Mouse (Mus musculus) layer of hippocampus, adult 11-12 months (tissue): ENCODE measurements around the gene Ntn1.
A peak's percentile ranks its signal among the peaks of the same experiment; 100 is the strongest.

Experiments used
- DNase-seq: peaks from one replicate; pipeline ENCODE4 v3.0.0; 2022; ENCODE audit warnings: low spot score

Ntn1 gene

DNA sequence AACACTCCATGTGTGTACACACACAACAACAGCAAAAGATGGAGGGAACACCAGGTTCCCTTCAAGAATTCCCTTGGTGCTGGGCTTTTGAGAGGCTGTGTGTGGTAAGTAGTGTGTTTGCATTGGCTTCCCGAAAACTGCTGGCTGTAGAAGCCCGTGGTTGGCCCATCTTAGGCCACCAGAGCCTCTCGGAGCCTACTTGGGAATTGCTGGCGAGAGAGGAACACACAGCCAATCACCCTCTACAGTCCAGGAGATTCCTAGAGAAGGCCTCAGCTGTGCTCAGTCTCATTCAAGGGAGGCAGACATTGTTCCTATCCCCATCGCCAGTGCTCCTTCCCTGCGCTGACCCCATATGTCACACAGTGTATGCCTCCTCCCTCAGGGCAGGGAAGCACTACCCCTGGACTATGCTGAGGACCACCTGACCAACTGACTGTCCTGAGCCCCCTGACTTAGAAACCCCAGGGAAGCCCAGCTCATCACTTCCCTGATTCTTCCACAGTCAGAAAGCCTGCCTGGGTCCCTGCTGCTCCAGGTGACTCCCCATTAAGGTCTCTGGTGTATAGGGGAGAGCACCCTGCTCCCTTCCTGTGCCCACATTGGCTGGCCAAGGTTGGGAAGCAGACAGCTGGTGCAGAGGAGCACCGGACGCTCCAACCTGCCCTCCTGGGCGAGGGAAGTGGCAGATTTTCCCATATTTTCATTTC is 186.0 kb downstream of the Ntn1 start:
- no peak for DNase-seq

DNA sequence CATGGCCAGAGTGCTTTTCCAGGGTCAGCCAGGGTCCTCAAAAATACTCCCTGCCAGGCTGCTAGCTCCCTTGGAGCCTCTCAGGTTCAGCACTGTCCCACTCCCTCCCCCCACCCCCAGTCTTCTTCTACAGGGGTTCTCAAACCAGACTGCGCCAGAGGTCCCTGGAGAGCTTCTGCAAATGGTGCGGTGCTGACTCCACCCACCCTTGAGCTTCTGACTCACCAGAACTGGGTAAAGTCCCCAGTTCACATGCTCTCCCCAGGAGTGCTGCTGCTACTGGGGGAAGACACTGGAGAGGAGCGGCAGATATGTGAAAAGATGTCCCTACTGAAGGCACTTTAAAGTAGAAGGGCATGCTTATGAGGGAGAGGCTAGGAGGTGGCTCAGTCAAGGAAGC is 186.7 kb downstream of the Ntn1 start:
- DNase-seq: no peak

DNA sequence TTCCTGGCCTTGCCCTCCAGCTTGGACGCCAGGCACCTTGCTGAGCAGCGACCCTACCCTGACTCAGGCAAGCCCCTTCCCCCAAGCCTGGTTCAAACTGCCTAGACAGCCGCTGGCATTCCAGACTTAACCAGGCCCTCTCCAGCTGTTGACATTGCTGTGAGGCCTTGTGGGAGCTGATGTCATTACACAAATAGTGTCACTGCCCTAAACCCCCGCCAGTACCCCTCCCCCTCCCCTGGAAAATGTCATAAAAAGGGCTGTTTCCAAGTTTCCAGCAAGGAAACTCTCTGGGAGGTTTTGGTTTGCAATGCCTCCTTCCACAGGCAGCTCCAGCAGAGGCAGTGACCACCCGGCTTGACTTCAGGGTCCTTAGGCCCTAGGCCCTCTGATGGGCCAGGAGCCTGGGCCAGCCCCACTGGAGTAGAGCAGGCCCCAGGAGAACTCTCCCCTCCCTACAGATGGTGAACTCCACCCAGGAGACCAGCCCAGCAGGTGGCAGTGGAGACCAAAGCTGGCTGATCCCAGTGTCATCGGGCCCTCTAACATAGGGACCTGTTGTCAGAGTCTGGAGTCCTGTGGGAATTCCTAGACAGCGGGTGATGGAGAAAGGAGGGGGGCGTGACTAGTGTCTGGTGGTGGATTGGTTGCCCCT is 188.6 kb downstream of the Ntn1 start:
- peak; percentile 48 for DNase-seq

- DNase-seq: no peak
Measured at GRCm38 (mm10) chr11:68210714-68211113, 189.9 kb downstream of the Ntn1 start.

GRCm38 (mm10) chr11:68209506-68209905 is 191.1 kb downstream of the Ntn1 start:
- DNase-seq: no peak

GRCm38 (mm10) chr11:68208582-68208981 is 192.0 kb downstream of the Ntn1 start:
- no peak for DNase-seq

DNA sequence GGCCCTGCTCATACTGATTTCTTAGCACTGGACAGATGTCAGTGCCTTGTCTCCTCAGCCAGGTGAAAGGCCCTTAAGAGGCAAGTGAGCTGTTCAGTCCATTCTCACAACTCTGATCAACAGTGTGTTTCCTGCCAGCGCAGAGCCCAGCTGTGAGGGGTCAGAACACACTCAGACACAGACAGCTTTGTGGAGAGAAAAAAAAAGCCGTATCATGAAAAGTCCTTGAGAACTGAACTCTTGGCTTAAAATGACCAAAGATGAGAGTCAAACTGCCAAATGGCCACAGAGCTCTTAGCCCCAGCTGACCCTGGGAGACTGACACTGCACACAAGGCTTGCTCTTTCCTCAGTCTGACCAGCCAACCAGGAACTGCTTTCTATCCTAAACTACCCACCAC is 192.6 kb downstream of the Ntn1 start:
- no peak for DNase-seq

DNA sequence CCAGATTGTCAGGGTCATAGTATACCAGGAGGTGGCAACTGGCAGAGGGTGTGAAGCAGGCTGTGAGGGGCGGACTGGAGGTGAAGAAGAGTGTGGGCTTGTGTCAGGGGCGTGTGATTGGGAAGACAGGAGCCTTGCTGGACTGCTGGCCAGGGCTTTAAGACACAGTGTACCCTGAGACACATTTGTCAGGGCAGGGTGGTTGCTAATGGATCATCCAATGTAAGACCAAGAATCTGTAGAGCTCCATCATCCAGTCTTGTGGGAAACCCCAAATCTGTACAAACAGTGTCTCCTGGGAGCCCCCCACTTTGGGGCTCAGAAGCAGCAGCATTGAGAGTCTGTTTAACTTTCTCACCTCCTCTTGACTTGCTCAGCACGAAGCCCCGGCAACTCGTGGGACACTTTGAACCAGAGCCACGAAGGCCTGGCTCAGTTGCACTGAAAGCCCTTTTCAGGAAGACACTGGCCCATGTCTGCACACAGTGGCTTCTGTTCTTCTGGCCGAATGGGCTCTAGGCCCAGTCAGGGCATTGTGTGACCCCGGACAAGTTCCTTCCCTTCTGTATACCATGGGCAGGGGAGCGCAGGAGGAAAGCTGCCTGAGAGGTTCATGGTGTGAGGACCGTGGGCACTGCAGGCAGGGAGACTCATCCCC is 194.9 kb downstream of the Ntn1 start:
- peak; percentile 56 for DNase-seq

GRCm38 (mm10) chr11:68204407-68204806 is 196.2 kb downstream of the Ntn1 start:
- no peak for DNase-seq

GRCm38 (mm10) chr11:68203658-68204315 is 196.8 kb downstream of the Ntn1 start:
- DNase-seq: no peak

DNA sequence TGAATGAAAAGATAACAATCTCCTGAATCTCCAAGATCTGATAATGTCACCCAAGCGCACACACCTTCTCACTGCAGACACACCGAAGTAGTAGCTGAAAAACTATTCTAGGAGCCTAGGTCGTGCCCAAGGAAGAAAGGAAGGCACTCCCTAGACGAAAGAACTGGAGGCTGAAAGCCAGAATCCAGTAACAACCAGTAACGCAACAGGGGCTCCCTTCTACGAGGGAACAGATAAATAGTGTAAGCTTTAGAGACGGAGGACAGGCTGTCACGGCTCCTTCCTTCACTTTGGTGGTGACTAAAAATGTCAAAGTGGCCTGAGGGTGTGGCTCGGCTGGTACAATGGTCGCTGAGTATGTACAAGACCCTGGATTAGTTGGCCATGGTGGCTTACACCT is 198.1 kb downstream of the Ntn1 start:
- no peak for DNase-seq

DNA sequence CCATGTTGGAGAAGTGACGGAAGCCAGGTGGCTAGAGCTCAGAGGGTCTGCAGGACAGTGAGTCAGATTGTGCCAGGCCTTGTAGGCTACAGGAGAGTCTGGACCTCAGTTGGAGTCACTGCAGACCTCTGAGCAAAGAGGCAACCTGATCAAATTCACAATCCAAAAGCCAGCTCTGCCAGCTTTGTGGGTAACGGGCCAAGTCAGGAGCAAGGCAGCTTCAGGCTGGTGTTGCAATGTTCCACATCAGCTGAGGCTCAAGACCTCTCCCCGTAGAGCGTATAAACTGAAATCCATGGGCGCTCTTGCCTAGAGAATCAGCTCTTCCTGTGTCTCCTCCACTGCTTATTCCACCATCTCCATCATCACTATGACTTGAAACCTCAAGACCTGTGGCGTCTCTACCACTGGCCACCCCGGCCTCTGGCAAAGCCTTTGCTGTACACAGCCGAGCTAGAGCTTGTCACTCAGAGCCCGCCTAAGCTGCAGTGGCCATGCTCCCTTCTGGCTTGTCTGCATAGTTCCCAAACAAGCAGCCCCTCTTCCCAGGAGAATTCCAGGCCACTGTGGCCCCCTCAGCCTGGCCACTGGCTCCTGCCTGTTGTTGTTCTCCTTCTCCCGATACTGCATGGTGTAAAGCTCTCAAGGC is 198.7 kb downstream of the Ntn1 start:
- DNase-seq: no peak

- DNase-seq: no peak
Measured at GRCm38 (mm10) chr11:68201063-68201462, 199.6 kb downstream of the Ntn1 start.

- DNase-seq: no peak
Measured at GRCm38 (mm10) chr11:68200500-68200899, 200.1 kb downstream of the Ntn1 start.

DNA sequence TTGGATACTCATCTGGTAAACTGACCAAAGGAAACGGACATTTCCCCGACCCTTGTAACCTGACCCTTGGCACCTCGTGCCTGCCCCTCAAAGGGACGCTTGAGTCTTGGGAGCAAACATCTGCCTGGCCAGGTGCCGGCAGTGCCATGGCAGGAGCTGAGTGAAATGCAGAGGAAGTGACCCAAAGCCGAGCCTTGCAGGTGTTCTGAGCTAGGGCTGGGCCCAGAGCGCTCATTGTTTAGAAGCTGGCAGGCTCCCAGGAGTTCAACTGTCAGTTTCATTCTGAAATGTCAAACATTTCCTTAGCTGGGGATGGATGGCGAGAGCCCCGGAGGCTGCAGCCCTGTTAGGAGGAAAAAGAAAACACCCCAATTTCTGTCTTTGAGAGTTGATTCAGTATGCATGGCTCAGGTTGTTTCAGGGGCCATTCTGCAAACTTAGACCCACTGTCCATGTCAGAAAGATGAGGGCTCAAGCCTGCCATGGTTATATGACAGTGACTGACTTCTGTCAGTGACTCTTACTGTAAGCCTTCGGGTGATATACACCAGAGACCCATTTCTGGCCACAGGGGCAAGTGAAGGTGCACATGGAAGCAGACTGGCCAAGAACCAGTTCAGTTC is 200.7 kb downstream of the Ntn1 start:
- no peak for DNase-seq

GRCm38 (mm10) chr11:68199103-68199502 is 201.5 kb downstream of the Ntn1 start:
- no peak for DNase-seq

DNA sequence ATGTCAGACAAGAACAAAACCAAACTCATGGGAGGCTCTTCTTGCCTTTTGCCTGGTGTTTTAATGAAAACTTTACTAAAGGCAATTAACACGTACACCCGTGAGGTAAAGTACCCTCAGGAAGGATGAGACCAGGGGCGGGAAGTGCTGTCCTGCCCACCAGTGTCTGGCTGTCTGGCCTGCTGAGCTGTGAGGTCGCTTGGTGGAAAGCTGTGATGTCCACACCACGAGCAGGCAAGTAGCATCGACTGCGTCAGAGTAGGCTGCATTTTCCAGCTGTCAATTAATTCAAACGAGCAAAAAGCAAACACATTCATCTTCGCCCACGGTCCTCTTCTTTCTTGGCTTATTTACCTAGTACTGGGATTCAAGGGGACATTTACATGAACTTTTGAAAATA is 201.9 kb downstream of the Ntn1 start:
- DNase-seq: no peak

DNA sequence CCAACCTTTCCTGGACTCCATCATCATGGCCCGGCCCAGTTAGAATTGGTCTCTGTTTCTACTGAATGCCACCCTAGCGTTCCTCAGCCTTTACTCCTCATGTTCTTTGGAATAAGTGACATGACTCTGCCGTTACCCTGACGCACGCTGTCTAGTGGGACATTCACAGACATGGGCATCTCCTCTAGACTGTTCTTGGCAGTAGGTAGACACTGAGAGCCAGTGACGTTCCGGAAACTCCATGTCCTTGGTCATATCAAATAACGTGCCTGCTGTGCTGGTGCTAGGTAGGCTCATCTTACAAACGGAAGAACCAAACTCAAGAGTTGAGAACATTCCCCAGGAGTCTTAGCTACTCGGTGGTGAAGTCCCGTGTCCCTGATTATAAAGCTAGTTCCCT is 203.2 kb downstream of the Ntn1 start:
- DNase-seq: no peak

GRCm38 (mm10) chr11:68196566-68196965 is 204.1 kb downstream of the Ntn1 start:
- no peak for DNase-seq

- DNase-seq: no peak
Measured at GRCm38 (mm10) chr11:68195693-68196176, 204.9 kb downstream of the Ntn1 start.

- DNase-seq: no peak
Measured at GRCm38 (mm10) chr11:68195168-68195567, 205.5 kb downstream of the Ntn1 start.

DNA sequence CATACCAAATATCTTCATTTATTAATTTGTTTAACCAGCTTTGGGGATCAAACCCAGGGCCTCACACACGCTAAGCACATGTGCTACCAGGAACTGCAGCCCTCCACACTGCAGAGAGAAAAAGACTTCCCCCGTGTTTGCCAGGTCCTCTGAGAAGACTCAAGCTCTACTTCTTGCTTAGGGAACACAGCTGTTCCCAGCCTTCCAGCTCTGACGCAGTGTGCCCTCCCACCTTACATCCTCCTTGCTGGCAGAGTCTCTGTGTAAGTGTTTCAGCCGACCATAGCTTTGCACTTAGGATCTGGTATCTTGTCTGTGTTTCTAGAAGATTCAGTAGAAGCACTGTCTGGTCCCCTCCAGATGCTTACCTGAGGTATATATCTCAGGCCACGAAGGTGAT is 209.8 kb downstream of the Ntn1 start:
- DNase-seq: no peak
